Mouse (Mus musculus) lung, postnatal 36 days (tissue): ENCODE results near the gene Iqsec1.
A peak's percentile ranks its signal among the peaks of the same experiment; 100 is the strongest.

Source experiments
- DNase-seq: peaks from one replicate; pipeline ENCODE4 v3.0.0; 2022; ENCODE audit warnings: mixed read lengths

The Iqsec1 gene

DNA sequence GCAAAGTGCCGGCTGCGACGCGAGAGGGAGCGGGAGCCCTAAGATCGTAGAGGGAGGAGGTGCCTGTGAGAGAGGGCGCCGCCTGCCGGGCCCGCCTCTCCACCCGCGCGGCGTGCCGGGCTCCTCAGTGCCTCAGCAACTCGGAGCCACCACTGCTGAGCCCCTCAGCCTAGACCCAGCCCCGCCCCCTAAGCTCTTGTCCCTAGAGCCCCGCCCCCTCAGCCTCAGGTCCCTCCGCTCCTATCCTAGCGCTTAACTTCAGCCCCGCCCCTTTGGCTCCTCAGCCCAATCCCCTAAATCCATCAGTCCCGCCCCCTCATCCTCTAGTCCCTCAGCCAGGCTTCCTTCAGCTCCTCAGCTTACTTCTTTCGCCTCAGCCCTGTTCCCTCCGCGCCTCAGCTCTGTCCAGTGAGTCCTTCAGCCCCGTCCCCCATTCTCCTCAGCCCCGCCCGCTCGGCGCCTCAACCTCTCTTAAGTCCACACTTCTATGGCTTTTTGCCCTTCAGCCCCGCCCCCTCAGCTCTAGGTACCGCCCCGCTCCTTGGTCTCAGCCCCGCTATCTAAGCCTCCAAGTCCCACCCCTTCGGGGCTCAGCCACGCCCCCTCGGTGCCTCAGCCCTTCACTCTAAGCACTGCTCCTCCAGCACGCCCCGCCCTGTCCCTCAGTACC lies at the start of gene Iqsec1:
TSS of gene Iqsec1 (minus strand) at position 38 of the 670 bp plus-strand sequence.
- DNase-seq: peak; percentile 95

- no peak for DNase-seq
These were observed 39.8 kb upstream of the Iqsec1 start for GRCm38 (mm10) chr6:91028256-91028655.

GRCm38 (mm10) chr6:91020810-91021209 lies 32.3 kb upstream of the Iqsec1 start:
- no peak for DNase-seq

GRCm38 (mm10) chr6:91016600-91017230 lies 28.2 kb upstream of the Iqsec1 start:
- DNase-seq: no peak

DNA sequence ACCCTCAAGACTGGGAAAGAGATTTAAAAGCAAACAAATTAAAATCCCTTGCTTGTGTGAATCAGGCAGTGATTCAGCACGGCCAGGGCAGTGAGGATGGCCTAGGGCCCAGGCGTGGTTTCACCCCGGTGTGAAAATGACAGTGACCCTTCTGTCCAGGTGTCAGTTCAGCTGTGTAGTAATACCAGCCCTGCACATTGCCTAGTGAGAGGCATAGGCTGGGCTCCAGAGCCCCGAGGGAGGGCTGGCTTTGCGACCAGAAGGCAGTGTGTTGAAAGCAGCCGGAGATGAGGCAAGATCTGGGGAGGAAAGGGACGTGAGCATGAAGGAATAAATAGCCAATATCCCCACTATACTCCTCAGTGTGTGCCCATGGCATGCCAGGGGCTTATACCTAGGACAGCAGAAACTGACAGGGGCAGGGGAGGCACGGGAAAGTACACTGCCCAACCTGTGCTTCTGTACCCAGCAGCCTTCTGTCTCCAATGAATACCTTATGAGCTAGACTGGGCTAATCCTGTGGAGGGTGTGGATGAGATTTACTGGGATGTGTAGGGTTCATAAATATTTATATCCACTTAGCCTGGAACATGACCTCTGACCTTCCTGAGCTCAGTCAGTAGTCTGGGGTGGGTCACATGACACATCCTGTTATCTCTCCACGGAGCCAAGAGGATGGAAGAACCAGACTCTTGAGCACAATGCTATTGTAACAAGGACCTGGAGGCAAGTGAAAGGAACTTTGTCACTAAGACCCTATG lies 25.9 kb upstream of the Iqsec1 start:
- DNase-seq: peak; percentile 71

DNA sequence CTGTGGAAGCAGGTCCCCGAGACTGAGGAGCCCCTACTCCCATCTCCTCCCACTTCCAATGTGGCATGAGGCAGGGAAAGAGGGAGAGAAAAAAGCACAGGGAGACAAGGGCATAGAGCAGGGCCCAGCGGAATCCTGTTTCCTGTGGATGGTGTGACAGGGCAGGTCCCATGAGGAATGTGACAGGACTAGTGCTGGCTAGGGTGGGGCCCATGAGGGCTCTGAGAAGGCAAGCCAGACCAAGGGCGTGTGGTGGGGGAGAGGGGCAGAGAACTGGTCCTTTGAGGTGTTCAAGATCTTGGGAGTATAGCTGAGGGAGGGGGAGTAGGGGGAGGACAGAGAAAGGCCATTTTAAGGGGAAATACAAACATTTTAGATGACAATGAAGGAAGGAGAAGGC lies 24.0 kb upstream of the Iqsec1 start:
- DNase-seq: no peak

DNA sequence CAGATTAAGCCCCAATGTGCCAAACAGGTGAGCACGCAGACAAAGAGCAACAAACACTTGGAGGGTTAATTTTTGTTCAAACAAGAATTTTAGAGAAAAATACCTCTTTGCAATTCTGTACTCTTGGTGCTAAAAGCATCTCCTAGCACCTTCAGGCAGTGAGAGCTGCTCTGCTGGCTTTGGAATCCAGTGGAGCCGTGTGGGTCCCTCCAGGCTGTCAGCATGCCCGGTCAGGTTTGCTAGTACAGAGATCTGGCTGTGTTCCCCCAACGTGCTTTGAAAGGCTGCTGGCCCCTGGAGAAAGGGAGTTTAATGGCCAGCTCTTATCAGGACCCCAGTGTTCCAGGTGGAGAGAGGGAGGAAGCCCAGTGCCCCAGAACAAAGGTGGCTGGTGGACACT lies 23.1 kb upstream of the Iqsec1 start:
- no peak for DNase-seq

DNA sequence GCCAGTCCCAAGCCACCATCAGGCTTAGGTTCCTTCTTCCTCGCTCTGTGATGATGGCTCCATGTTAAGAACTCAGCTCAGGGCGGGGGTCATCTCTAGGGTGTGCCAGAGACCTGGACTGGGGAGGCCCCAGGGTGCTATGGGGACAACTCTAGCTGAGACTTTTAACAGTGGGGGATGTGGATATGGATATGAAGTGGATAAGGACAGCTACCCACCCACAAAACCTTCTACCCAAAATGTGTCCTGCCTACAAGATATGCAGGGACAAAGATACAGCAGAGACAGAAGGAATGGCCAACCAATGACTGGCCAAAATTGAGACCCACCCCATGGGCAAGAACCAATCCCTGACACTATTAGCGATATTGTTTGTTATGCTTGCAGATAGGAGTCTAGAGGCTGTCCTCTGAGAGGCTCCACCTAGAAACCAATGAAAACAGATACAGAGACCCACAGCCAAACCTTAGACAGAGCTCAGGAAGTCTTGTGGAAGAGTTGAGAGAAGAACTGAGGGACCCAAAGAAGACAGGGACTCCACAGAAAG lies 19.9 kb upstream of the Iqsec1 start:
- no peak for DNase-seq

GRCm38 (mm10) chr6:91007207-91007606 lies 18.7 kb upstream of the Iqsec1 start:
- DNase-seq: no peak

GRCm38 (mm10) chr6:91004157-91004556 lies 15.7 kb upstream of the Iqsec1 start:
- DNase-seq: no peak

DNA sequence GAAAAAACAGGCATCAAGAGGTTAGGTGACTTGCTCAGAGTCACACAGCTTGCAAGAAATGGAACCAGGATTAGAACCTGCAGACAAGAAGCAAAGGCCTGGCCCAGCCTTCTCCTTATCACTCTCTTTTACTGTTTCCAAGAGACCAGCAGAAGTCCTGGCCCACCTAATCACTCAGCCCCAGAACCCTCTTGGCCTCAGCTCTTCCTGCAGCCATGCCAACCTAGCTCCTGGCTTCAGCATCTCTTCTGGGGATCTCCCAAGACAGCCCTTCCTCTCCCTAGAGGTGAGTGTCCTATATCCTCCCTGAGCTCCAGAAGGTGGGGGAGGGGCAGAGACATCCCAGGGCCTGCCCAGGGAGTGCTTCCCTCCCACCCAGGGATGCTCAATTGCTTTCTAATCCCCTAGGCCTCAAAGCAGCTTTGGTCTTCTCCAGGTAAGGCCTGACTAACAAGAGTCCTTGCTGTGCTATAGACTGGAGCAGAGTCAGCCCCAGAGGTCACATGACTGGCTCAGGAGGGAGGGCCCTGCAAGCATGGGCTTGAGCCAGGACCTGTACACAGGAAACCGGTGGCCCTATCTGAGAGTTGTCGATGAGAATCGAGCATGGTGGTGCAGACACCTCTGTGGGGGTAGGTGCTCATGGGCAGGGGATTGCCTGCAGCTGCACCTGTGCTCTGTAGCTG lies 15.0 kb upstream of the Iqsec1 start:
- DNase-seq: no peak

- DNase-seq: no peak
These were observed 13.1 kb upstream of the Iqsec1 start for GRCm38 (mm10) chr6:91001566-91001965.

DNA sequence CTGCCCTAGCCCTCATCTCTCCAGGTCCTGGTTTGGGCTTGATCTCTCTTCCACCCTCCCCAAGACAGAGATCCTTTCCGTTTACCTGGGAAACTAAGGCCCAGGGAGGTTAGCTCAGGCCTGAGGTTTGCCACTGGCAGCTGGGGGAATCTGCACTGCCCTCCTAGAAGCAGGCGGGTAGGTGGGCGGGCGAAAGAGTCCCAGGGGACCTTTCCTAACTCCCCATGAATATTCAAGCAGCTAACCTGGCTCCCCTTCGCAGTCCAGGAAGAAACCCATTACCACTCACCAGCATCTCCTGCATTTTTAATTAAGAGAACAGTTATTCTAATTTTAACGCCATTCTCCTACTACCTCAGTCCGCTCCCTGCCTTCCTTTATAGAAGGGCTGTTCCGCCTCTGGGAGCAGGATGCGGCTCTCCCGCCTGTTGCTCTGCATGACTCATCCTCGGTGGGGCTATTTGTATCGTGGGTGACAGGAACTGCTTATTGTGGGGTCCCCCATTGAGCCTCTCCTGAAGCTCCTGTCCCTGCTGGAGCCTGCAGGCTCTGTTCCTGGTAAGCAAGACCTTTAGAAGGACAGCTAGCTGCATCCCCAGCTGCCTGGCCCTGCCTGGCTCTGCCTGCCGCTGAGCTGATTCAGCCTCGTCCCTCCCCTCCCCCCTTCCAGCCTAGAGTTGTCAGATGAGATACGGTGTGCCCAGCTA lies 12.5 kb upstream of the Iqsec1 start:
- no peak for DNase-seq

GRCm38 (mm10) chr6:90999176-90999575 lies 10.7 kb upstream of the Iqsec1 start:
- no peak for DNase-seq

DNA sequence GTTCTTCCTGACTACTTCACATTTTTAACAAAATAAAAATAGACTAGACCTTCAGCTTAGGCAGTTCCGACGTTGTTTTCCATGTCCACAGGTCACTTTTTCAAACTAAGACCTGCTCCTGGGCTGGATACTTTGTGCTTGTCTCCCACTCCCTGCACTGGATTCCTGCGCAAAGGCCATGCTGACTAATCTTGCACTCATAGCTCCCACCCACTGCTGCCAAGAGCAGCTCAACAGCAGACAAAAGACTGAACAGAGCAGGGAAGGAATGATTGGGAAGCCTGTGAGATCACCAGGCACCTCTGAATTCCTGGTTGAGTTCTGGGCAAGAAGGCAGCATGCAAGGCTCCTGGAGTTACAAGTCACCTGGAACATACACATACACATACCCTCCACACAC lies 8.5 kb upstream of the Iqsec1 start:
- no peak for DNase-seq

DNA sequence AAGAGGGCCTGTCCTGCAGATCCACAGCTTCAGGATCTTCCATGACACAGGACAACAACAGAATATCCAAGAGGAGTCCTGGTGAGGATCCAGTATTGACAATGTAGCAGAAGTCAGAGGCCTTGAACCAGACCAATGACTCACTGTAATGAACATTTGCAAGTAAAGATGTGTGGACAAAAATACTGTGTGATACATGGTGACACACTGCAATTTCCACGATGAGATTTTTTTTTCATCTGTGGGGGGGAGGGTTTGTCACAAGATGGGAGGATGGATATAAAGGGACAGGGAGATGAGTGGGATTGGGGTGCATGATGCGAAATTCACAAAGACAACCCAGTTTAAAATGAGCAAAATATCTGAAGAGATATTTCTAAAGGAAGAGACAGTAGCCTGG lies 7.7 kb upstream of the Iqsec1 start:
- DNase-seq: no peak

GRCm38 (mm10) chr6:90988299-90988625 lies 223 bp downstream of the Iqsec1 start:
- DNase-seq: no peak

- DNase-seq: peak; percentile 15
These were observed 755 bp downstream of the Iqsec1 start for GRCm38 (mm10) chr6:90987561-90988298.

GRCm38 (mm10) chr6:90984101-90984500 lies 4.4 kb downstream of the Iqsec1 start:
- DNase-seq: peak; percentile 59

GRCm38 (mm10) chr6:90974279-90974678 lies 14.2 kb downstream of the Iqsec1 start:
- DNase-seq: no peak

GRCm38 (mm10) chr6:90969341-90969871 lies 19.1 kb downstream of the Iqsec1 start:
- DNase-seq: no peak

DNA sequence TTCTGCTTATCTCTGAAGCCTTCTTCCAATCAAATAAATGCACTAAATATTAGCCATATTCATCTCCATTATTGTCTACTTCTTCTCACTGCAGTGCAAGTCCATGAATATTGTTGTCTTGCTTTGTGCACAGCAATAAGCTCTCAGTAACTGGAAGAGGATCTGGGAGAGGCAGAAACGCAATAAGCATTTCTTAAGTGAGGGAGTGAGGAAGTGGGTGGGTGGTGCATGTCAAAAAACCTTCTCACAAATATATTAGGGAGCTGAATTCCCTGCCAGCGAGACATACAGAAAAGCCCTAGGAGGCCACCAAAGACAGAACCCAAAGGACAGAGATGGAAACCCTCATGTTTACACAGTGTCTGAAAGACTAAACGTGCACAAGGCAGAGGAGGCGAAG lies 35.1 kb downstream of the Iqsec1 start:
- no peak for DNase-seq
